Mouse (Mus musculus): Measurements from ENCODE around the gene Muc1.

Gene Muc1

GRCm38 (mm10) chr3:89270051-89270755 lies 41.3 kb downstream of the Muc1 start, which contains the start of gene Slc50a1:
TSS of gene Slc50a1 (minus strand) at chr3:89270570.
- 1% methylated on average over 39 of the region's 39 CpGs for WGBS

DNA sequence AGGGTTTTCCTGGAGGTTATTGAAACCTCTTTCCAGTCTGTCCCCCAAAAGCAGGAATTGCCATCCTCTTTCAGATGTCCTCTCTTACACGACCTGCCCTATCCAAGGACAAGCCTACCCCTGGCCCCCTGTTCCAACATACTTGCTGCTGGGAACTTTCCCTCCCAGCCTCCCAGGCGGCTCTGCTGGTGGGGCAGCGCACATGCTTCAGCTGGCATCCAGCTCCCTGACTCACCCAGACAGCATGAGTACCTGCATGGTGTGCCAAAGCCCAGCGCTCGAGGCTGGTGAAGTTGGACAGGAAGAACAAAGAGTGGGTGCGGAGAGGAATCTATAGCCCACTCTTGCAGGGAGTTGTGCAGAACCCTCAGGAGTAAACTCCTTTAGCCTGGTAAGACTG lies 42.0 kb downstream of the Muc1 start:
- WGBS: 26% methylated on average over 6 of the region's 6 CpGs

GRCm38 (mm10) chr3:89271760-89272159 lies 42.9 kb downstream of the Muc1 start:
- WGBS: 76% methylated on average over 6 of the region's 6 CpGs

DNA sequence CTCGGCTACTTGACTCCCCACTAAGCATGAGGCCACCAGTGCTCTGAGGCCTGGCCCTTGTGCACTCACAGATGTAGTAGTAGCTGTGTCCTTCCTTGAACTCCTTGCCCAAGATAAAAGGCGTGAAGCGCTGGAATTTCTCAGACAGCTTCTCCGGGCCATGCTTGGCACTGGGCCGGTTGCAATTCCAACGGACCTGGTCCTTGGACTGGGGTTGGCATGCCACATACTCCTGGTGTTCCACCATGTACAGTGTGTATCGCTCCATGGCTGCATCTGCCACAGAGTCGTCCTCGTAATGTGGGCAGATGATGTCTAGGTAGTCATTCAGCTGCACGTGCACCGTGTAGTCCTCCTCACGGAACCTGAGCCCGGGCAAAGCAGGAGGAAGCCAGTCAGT lies 47.2 kb downstream of the Muc1 start:
- 90% methylated on average over 13 of the region's 13 CpGs for WGBS

DNA sequence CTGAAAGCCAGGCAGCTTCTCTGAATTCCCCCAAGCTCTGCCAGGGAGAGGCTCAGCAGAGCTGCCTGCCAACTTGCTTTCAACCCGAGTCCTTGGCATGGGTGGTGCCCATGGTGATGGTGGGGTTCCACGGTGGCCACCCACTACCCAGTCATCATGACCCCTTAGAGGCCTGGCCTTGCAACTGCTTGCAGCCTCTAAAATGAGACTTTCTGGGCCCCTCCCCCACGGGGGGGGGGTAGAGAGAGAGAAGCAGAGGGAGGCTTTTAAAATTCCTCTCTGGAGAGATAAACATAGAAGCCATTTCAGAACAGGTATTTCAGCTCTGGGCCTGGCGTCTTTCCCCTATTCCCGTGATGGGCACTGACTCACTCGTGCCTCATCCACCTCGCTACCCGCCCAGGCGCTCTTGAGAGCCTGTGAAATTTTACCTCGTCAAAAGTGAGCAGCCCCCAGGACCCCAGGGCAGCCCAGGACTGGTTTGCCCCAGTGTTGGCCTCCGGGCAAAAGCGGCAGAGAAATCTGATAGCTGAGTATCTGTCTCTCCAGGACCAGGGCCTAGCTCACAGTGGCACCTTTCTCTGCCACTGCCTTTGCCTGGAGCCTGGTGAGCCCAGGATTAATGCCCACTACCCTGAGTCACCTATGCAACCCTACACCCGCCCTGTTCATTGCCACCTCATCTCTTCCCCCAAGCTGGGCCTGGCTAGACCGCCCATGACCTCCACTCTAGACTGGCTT lies 48.6 kb downstream of the Muc1 start:
- 48% methylated on average over 14 of the region's 14 CpGs for WGBS

DNA sequence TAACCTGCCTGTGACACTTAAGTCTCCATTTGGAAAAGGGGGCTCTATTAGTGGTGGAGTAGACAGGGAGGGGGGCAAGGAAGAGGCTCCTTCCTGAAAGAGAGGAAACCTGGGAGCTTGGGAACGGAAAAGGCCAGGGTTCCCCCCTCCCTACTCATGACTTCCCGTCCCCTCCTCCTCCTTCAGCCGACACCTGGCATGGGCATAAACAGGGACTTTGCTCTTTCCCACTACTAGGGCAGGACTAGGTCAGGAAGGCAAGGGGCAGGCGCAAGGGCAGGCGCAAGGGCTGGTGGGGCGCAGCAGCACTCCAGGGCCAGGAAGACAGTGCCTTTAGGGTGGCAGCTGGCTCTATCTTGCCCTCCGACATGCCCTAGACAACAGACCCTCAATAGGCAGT lies 49.2 kb downstream of the Muc1 start:
- 71% methylated on average over 7 of the region's 7 CpGs for WGBS

DNA sequence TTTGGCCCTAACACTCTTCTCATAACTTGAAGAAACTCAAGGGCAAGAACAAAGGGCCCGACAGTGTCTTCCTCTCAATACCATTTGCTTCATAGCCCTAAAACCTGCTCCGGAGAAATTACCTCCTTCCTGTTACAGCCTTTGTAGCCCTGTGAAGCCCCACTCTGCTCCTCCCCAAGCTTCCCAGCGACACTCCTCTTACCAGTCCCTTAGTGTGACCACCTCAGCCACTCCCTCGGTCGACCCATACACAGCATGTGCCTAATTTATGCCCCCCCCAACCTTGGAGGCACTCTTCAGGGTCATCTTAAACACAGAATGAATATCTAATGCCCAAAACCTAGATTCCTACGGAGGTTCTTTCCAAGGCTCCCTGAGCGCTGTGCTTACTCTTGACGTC lies 49.8 kb downstream of the Muc1 start:
- 59% methylated on average over 8 of the region's 8 CpGs for WGBS

DNA sequence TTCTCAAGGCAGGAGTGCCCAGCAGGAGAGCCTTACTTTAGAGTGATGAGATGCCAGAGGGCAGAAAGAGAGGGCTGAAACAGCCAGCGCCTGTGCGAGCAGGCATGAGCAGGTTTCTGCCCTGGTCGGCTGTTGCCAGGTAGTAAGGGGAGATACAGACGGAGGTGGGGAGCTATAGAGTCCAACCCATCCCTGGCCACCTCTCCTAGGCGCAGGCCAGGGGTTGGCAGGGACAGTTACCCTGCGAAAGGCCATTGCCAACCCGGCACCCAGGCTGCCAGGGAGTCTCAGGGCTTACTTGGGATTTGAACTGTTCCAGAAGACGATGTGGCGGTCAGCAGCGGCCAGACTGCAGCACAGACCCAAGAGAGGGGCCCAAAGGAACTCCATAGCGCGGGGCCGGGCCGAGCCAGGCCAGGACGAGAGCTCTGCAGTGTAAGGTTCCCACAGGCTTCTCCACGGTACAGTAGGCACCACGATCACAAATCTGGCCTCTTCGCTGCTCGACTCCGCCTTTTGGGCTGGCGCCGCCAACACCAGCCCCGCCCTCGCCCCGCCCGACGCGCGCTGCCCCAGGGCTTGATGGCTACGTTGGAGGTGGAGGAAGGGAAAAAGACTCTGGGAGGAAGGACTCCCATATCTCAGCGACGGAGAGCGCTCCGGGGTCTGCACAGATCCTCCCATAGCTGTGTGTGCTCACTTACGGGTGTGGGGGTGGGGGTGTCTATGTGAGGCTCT lies 50.5 kb downstream of the Muc1 start:
- WGBS: 10% methylated on average over 35 of the region's 35 CpGs

DNA sequence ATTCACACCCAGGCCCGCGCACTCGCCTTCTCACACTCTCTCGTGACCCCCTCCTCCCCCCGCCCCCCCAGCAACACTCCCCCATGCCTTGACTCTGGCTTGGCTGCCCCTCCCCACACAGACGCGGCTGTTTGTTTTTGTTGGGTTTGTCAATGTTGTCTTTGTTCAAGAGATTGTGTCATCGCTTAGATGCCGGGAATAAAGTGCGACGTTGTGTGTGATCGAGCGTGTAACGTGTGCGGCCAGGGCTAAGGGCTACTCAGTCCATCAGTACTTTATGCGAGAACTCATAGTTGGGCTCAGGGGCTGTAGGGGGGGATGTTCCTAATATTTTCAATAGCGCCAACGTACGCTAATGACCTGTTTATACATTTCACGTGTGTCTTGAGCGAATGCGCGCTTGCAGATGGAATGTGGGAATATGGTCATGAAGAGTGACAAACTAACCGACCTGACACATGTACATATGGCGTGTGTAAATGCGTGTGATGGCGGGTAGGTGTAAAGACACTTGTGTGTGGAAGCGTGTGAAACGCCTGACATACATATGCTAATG lies 51.3 kb downstream of the Muc1 start:
- WGBS: under 1% methylated on average over 29 of the region's 29 CpGs

DNA sequence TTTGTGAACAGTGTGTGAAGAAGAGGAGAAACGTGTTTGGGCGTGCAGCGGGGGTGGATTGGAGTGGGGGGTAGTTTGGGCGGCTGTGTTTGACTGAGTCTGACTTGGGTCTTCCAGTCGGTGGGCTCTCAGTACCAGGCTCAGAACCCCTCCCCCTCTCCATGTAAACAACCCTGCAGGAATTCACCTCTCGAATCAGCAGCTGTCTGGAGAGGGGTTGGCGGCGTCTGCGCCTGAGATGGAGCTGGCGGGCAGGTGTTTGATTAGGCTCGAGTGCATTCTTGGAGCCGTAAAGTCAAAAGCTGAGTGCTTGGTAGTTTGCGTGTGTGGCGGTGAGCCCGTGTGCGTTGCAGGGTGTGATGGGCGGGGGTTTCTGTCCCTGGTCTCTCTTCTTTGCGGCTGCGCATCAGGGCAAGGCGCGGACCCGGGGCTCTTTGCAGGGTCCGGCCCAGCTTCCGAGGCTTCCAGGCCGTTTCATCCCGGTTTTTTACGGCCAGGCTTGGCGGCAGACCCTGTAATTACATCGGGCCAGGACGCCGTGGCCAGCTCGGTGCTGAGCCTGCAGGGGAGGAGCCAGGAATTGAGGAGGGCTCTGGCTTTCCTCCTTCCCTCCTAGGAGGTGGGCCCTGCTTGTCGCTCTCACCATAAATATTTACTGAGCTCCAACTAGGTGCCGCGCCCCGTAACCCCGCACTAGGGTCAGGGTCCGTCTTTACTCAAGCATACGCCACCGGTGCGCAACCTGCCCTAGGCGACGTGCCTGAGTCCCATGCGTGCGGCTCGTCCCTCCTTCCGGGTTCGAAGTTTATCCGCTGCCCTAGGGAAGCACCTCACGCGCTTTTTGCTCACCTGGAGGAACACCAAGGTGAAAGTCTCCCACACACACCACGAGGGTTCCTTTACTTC lies 52.0 kb downstream of the Muc1 start, which contains the start of gene Efna1:
Efna1 (minus strand) TSS at position 537 of the 906 bp plus-strand sequence.
- 2% methylated on average over 52 of the region's 52 CpGs for WGBS

- WGBS: 17% methylated on average over 20 of the region's 20 CpGs
Observed at GRCm38 (mm10) chr3:89281579-89282290, 52.9 kb downstream of the Muc1 start.

GRCm38 (mm10) chr3:89282291-89282643 lies 53.4 kb downstream of the Muc1 start:
- 30% methylated on average over 4 of the region's 4 CpGs for WGBS
